Mouse (Mus musculus) liver, adult 2 months (tissue): ENCODE data around the gene Ube2l3. TPM values are rescaled to one million over a fixed set of nuclear protein-coding genes. Genes with fewer than 3 reads are reported as not detected.
"Not testable (repeated sequence)": the region's sequence is repeated elsewhere in the genome, so short reads cannot be mapped to it uniquely, and the experiment has no call there.

ENCODE experiments used
- DNase-seq: peaks from one replicate; pipeline ENCODE4 v3.0.0-alpha.2; 2011; ENCODE audit warnings: low read depth, low spot score; ENCODE audit errors: extremely low read depth
- H3K27ac ChIP-seq: fragments of 200-500 bp; replicated peaks from 2 replicates; pipeline ENCODE4 v1.5.1; 2012; ENCODE audit warnings: low read depth, mild to moderate bottlenecking, control low read depth, inconsistent platforms, low read length; ENCODE audit not compliant: insufficient read depth
- H3K27me3 ChIP-seq: fragments of 200-500 bp; 2 replicates; pipeline ENCODE4 v1.6.1; 2012; ENCODE audit warnings: mild to moderate bottlenecking, moderate library complexity, low read length, inconsistent platforms; ENCODE audit not compliant: control insufficient read depth, insufficient read depth
- H3K36me3 ChIP-seq: fragments of 200-500 bp; 2 replicates; pipeline ENCODE4 v1.6.1; 2012; ENCODE audit warnings: low read length, inconsistent platforms; ENCODE audit not compliant: control insufficient read depth, insufficient read depth
- H3K4me1 ChIP-seq: fragments of 200-500 bp; 2 replicates; pipeline ENCODE4 v1.6.1; 2011; ENCODE audit warnings: low read length; ENCODE audit not compliant: control insufficient read depth, insufficient read depth
- H3K4me3 ChIP-seq: fragments of 200-500 bp; 2 replicates; pipeline ENCODE4 v1.5.1; 2011; ENCODE audit warnings: low read depth, mild to moderate bottlenecking, control low read depth, low read length, moderate library complexity; ENCODE audit not compliant: insufficient read depth
- H3K79me2 ChIP-seq: fragments of 200-500 bp; 2 replicates; pipeline ENCODE4 v1.6.1; 2012; ENCODE audit warnings: inconsistent platforms, mild to moderate bottlenecking, low read length, moderate library complexity; ENCODE audit not compliant: control insufficient read depth, insufficient read depth
- H3K9ac ChIP-seq: fragments of 200-500 bp; 2 replicates; pipeline ENCODE4 v1.6.1; 2012; ENCODE audit warnings: low read depth, mild to moderate bottlenecking, control low read depth, inconsistent platforms, low read length
- CTCF ChIP-seq: fragments of 200-500 bp; IDR thresholded peaks from 2 replicates; pipeline ENCODE4 v1.5.1; 2011; ENCODE audit warnings: low read depth, low read length, control low read depth
- POLR2A ChIP-seq: fragments of 200-500 bp; IDR thresholded peaks from 2 replicates; pipeline ENCODE4 v1.6.1; 2011; ENCODE audit warnings: low read length, control low read depth; ENCODE audit not compliant: insufficient read depth; ENCODE audit errors: extremely low read depth
- WGBS: fragments of 180-500 bp; shearing (Covaris S2); methylation state at CpG from one replicate; pipeline ENCODE4 v1.1.7; 2018; 5-methylcytosine and 5-hydroxymethylcytosine counted together
- polyA plus RNA-seq: library from polyadenylated mRNA; depleted of rRNA; stranded (reverse); fragments of >200 nt; gene quantifications from 2 replicates; pipeline ENCODE4 v1.2.3, GENCODE M21; 2012
- total RNA-seq: library from RNA; depleted of rRNA; stranded (reverse); fragments of >200 nt; gene quantifications from 2 replicates; pipeline ENCODE4 v1.2.3, GENCODE M21; 2014

Ube2l3 gene
- total and polyA plus RNA-seq, 2 experiments: 33.8 to 45.7 TPM

DNA sequence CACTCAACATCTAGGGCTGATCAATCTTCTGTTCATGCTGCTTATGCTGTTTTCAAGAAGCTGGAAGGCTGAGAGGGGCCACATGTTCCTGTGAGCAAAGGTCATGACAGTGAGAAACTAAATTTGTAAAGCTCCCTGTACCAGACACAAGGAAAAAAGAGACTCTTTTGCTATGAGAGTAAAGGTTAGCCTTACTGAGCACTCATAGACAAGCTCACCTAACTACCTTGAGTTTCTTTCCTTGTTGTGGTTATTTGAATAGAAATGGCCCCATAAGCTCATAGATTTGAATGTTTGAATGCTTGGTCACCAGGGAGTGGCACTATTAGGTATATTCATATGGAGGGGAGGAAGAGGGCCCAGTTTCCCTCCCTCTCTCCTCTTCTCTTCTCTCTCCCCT lies 35.3 kb downstream of the Ube2l3 start:
- no peak for DNase-seq
- no peak overlapping the region for H3K27ac ChIP-seq
- H3K36me3 ChIP-seq: peaks cover 37% of the 10 kb centered on the region

DNA sequence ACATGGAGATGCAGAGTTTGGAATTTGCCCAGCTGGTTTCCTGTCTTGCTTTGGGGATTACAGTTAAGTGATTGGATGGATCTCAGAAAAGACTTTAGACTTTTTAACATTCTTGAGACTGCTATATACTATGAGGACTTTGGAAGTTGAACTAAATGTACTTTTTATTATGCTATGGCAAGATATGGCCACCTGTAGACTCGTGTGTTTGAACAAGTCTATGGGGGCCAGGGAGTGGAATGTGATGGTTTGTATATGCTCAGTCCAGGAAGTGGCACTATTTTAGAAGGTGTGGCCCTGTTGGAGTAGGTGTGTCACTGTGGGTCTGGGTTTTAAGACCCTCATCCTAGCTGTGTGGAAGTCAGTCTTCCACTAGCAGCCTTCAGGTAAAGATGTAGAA lies 37.0 kb downstream of the Ube2l3 start:
- H3K79me2 ChIP-seq: peaks cover 17% of the 10 kb centered on the region; the same call in 1 of the 2 replicates
- 93% methylated on average over 1 of the region's 1 CpGs for WGBS
- H3K4me1 ChIP-seq, H3K4me3 ChIP-seq, H3K27me3 ChIP-seq, H3K9ac ChIP-seq, H3K27ac ChIP-seq, DNase-seq: not testable (repeated sequence)
- peaks cover 32% of the 10 kb centered on the region for H3K36me3 ChIP-seq

More for the DNA sequence above, 35.3 kb downstream of the Ube2l3 start:
- peaks cover 20% of the 10 kb centered on the region; the same call in 1 of the 2 replicates for H3K79me2 ChIP-seq
- no peaks in the 10 kb centered on the region for H3K27me3 ChIP-seq
- TF ChIP-seq POLR2A: no peak
- TF ChIP-seq CTCF: no peak
- H3K9ac ChIP-seq: no peak overlapping the region
- no peaks in the 10 kb centered on the region for H3K4me1 ChIP-seq
- H3K4me3 ChIP-seq: no peak overlapping the region

DNA sequence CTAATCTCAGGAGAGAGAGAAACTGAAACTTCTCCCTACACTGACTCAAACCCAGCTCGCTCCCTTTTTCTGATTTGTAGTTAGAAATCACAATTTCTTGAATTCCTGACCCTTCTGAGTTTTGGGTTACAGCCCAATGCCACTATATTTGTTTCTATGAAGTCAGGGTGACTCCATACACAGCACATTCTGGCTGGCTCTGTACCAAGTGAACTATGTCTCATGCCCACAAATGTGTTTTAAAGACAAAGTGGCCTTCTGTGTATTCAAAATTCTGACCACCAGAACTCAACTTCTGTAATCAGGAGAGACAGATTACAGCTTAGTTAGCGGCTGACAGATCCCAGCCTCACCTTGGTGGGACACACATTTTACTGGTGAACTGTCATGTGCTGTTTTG lies 48.1 kb downstream of the Ube2l3 start:
- Histone ChIP-seq H3K27me3 (no peaks in the 10 kb centered on the region), H3K79me2 (no peaks in the 10 kb centered on the region; the same call in 1 of the 2 replicates), H3K4me1 (no peaks in the 10 kb centered on the region), H3K36me3 (peaks cover 39% of the 10 kb centered on the region), H3K9ac (no peak overlapping the region), H3K4me3 (no peak overlapping the region), H3K27ac (no peak overlapping the region)
- 92% methylated on average over 2 of the region's 2 CpGs for WGBS
- no peak for TF ChIP-seq CTCF
- no peak for TF ChIP-seq POLR2A
- DNase-seq: no peak

DNA sequence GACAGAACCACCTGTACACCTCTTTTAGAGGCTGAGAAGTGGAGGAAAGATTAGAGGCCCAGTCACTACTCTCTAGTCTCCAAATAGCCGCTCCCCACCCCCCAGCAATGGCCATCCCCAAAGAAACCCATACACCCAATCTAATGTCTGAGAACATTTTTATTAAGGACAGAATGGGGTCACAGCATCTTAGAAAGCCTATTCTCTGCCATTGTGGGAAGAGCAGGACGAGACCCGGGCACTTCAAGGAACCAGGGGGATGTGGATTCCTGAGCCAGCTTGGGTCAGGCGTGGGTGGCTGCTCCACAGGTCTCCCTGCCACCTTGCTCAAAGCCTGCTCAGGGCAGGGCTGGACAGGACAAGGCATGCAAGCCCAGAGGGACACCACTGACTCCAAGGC lies 50.6 kb downstream of the Ube2l3 start:
- H3K36me3 ChIP-seq: peaks cover 17% of the 10 kb centered on the region; the same call in 1 of the 2 replicates

DNA sequence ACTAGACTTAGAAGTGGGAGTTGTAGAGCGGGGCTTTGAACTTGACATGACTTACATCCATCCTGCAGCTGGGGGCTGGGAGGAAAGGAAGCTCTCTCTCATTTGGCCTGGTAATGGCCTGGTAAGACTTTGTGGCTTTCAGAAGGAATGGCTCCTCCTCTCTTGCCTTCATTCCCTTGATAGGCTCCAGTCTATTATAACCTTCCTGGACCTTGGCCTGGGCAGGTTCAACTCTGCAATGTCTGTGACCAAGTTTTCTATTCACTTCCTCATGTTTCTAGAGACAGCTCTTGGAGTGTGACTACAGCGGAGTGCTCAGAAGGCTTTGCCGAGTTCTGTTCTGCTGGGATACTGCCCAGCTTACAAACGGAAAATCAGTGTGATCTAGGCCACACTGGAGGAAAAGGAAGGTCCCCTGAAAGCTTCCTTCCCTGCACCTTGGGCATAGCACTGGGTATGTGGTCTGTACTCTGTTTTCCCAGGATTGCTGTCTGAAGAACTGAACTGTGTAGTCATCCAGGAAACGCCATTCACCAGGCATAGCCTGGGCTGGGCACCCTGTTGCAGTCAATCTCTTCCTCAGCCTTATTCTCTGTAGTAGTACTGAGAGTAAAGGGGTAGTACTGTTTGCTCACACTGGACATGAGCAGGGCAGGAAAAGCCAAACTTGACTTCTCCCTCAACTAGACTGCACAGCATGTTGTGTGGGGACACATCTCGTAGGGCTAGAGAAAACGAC lies 51.8 kb downstream of the Ube2l3 start:
- no peaks in the 10 kb centered on the region for H3K27me3 ChIP-seq
- no peak for DNase-seq
- H3K36me3 ChIP-seq: peaks cover 14% of the 10 kb centered on the region; the same call in 1 of the 2 replicates
- H3K4me3 ChIP-seq: no peak overlapping the region
- WGBS: 84% methylated on average over 7 of the region's 7 CpGs
- no peak overlapping the region for H3K9ac ChIP-seq
- TF ChIP-seq CTCF (no peak), POLR2A (no peak)
- H3K4me1 ChIP-seq: peaks cover 7% of the 10 kb centered on the region; the same call in 1 of the 2 replicates
- H3K27ac ChIP-seq: no peak overlapping the region
- no peaks in the 10 kb centered on the region; the same call in 1 of the 2 replicates for H3K79me2 ChIP-seq

More for the DNA sequence above, 50.6 kb downstream of the Ube2l3 start:
- no peak for DNase-seq
- Histone ChIP-seq H3K9ac (no peak overlapping the region), H3K79me2 (no peaks in the 10 kb centered on the region; the same call in 1 of the 2 replicates), H3K27ac (no peak overlapping the region), H3K27me3 (no peaks in the 10 kb centered on the region), H3K4me1 (peaks cover 6% of the 10 kb centered on the region; the same call in 1 of the 2 replicates), H3K4me3 (no peak overlapping the region)
- TF ChIP-seq POLR2A: no peak
- no peak for TF ChIP-seq CTCF
- 100% methylated on average over 4 of the region's 4 CpGs for WGBS

DNA sequence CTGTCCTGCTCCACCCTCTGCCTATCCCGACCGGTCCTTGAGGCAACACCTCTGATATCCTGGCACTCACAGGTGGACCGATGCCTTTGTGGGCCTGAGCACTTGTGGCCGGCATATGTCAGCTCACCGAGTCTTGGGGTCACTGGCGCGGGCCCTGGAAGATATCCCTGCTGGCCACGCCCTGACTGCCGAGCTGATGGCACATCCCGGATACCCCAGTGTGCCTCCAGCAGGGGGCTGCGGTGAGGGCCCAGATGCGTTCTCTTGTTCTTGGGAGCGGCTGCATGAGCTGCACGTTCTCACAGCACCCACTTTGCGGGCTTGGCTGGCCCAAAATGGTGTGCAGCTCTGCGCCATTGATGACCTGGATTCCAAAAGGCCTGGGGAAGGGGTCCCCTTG lies 54.4 kb downstream of the Ube2l3 start:
- TF ChIP-seq POLR2A (no peak), CTCF (no peak)
- no peaks in the 10 kb centered on the region; the same call in 1 of the 2 replicates for H3K79me2 ChIP-seq
- no peak overlapping the region for H3K9ac ChIP-seq
- DNase-seq: no peak
- H3K4me1 ChIP-seq: peaks cover 7% of the 10 kb centered on the region; the same call in 1 of the 2 replicates
- H3K36me3 ChIP-seq: peaks cover 3% of the 10 kb centered on the region; the same call in 1 of the 2 replicates
- 52% methylated on average over 16 of the region's 16 CpGs for WGBS
- H3K4me3 ChIP-seq: no peak overlapping the region
- H3K27me3 ChIP-seq: no peaks in the 10 kb centered on the region
- no peak overlapping the region for H3K27ac ChIP-seq
